Mouse (Mus musculus): ENCODE measurements around the gene H2afj.

H2afj gene

GRCm38 (mm10) chr6:136805409-136805775, 2.7 kb upstream of the H2afj start:
- no peak for DNase-seq (ENCODE audit: low read depth, low spot score)

GRCm38 (mm10) chr6:136806819-136807218, 1.2 kb upstream of the H2afj start:
- DNase-seq (ENCODE audit: low read depth, low spot score) = no peak

- no peak for DNase-seq (ENCODE audit: low read depth, low spot score)
Observed at GRCm38 (mm10) chr6:136807395-136808013, 540 bp upstream of the H2afj start.

- no peak for DNase-seq (ENCODE audit: low read depth, low spot score)
Observed at GRCm38 (mm10) chr6:136808631-136809046, 595 bp downstream of the H2afj start.

- no peak for DNase-seq (ENCODE audit: low read depth, low spot score)
Observed at GRCm38 (mm10) chr6:136809077-136809476, 1.0 kb downstream of the H2afj start.

GRCm38 (mm10) chr6:136809673-136810072, 1.6 kb downstream of the H2afj start:
- no peak for DNase-seq (ENCODE audit: low read depth, low spot score)

- DNase-seq (ENCODE audit: low read depth, low spot score) = no peak
Observed at GRCm38 (mm10) chr6:136811196-136811595, 3.2 kb downstream of the H2afj start.

- DNase-seq (ENCODE audit: low read depth, low spot score) = no peak
Observed at GRCm38 (mm10) chr6:136813117-136813516, 5.1 kb downstream of the H2afj start.

GRCm38 (mm10) chr6:136815381-136815780, 7.3 kb downstream of the H2afj start:
- no peak for DNase-seq (ENCODE audit: low read depth, low spot score)

- DNase-seq (ENCODE audit: low read depth, low spot score) = no peak
Observed at GRCm38 (mm10) chr6:136816826-136817225, 8.8 kb downstream of the H2afj start.

- DNase-seq (ENCODE audit: low read depth, low spot score) = no peak
Observed at GRCm38 (mm10) chr6:136817549-136817948, 9.5 kb downstream of the H2afj start.

- DNase-seq (ENCODE audit: low read depth, low spot score) = no peak
Observed at GRCm38 (mm10) chr6:136820381-136820780, 12.3 kb downstream of the H2afj start.

GRCm38 (mm10) chr6:136821086-136821485, 13.0 kb downstream of the H2afj start:
- DNase-seq (ENCODE audit: low read depth, low spot score) = no peak

GRCm38 (mm10) chr6:136824987-136825386, 16.9 kb downstream of the H2afj start:
- DNase-seq (ENCODE audit: low read depth, low spot score) = no peak

- no peak for DNase-seq (ENCODE audit: low read depth, low spot score)
Observed at GRCm38 (mm10) chr6:136827116-136827515, 19.1 kb downstream of the H2afj start.

GRCm38 (mm10) chr6:136827516-136827880, 19.5 kb downstream of the H2afj start, which contains the start of gene BC049715:
Gene BC049715, plus strand, starts transcription at chr6:136827626.
- no peak for DNase-seq (ENCODE audit: low read depth, low spot score)

- peak; percentile 96 for DNase-seq (ENCODE audit: low read depth, low spot score)
Observed at GRCm38 (mm10) chr6:136827881-136828561, 20.0 kb downstream of the H2afj start, which contains the start of gene Wbp11. Gene Wbp11, minus strand, starts transcription at chr6:136828233.

GRCm38 (mm10) chr6:136828681-136829080, 20.6 kb downstream of the H2afj start:
- DNase-seq (ENCODE audit: low read depth, low spot score) = no peak

GRCm38 (mm10) chr6:136831712-136832111, 23.7 kb downstream of the H2afj start:
- DNase-seq (ENCODE audit: low read depth, low spot score) = no peak

- DNase-seq (ENCODE audit: low read depth, low spot score) = no peak
Observed at GRCm38 (mm10) chr6:136835352-136835751, 27.3 kb downstream of the H2afj start, which contains the start of gene Smco3. Gene Smco3, minus strand, starts transcription at chr6:136835452.

GRCm38 (mm10) chr6:136837323-136837722, 29.3 kb downstream of the H2afj start:
- no peak for DNase-seq (ENCODE audit: low read depth, low spot score)

GRCm38 (mm10) chr6:136844903-136845302, 36.9 kb downstream of the H2afj start:
- DNase-seq (ENCODE audit: low read depth, low spot score) = no peak

All from retina, adult 2 months (tissue).